20 mouse cellular contexts compared by ENCODE assay signal in the genomic region with DNA sequence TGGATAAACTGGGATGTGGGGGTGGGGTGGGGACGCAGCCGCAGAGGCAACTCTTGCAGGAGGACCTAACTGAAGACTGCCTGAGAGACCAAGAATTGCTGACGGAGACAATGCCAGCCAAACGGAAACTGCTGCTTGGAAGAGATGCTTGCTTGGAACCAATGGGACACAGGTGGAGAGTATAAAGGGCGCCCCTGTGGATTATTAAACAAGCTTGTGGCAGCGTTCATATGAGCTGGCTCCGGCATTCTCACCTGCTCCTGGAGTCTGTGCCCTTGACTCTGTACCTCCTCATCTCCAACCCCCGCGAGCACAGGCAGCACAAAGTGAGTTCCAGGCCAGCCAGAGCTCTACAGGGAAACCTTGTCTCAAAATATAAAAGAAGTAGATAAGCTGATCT. TPM values are rescaled to one million over a fixed set of nuclear protein-coding genes. Genes with fewer than 3 reads are reported as not detected.
DNase-seq lines count a peak whose midpoint lies in the region; ATAC-seq lines count a peak whose summit lies in the region.
"Had no signal": no experiment of that assay in that cellular context is flagged by ENCODE, and none has a peak within 500 bp of the region (broad histone marks: within the 10 kb centered on the region; RNA-seq: fewer than 3 reads in every experiment).

No protein-coding gene starts in this region.

- no peak overlapping the region for H3K9ac ChIP-seq in forebrain, embryonic 12.5 days
- no peak overlapping the region for H3K9ac ChIP-seq in forebrain, embryonic 11.5 days (ENCODE audit: low read length)
- H3K9ac ChIP-seq in midbrain, embryonic 14.5 days (replicated peaks; ENCODE audit: low read length), result no peak overlapping the region
- H3K9ac ChIP-seq: limb, embryonic 13.5 days; liver, embryonic 15.5 days had no signal

- H3K4me2 ChIP-seq in forebrain, embryonic 12.5 days, result no peak overlapping the region
- no peak overlapping the region for H3K4me2 ChIP-seq in forebrain, embryonic 11.5 days (ENCODE audit: low read depth, low read length, severe bottlenecking)
- H3K4me2 ChIP-seq in midbrain, embryonic 14.5 days (ENCODE audit: low read length), result no peak overlapping the region
- H3K4me2 ChIP-seq: limb, embryonic 13.5 days; liver, embryonic 15.5 days had no signal

- H3K9me3 ChIP-seq in forebrain, embryonic 12.5 days, result peaks cover 4% of the 10 kb centered on the region; the same call in 1 of the 2 replicates
- no peaks in the 10 kb centered on the region; the same call in 1 of the 2 replicates for H3K9me3 ChIP-seq in forebrain, embryonic 11.5 days (ENCODE audit: control insufficient read depth, low read length)
- no peaks in the 10 kb centered on the region for H3K9me3 ChIP-seq in midbrain, embryonic 14.5 days (ENCODE audit: control insufficient read depth, low read length)
- no peaks in the 10 kb centered on the region for H3K9me3 ChIP-seq in midbrain, embryonic 10.5 days (replicated peaks)
- H3K9me3 ChIP-seq: limb, embryonic 13.5 days; liver, embryonic 15.5 days had no signal

- H3K27ac ChIP-seq in forebrain, embryonic 12.5 days, result peak overlapping the region; percentile 68
- H3K27ac ChIP-seq in forebrain, embryonic 11.5 days (ENCODE audit: low read depth, low read length), result no peak overlapping the region
- H3K27ac ChIP-seq in midbrain, embryonic 14.5 days (replicated peaks; ENCODE audit: low read depth, low read length), result peak overlapping the region; percentile 26; the same call in 1 of the 2 replicates
- H3K27ac ChIP-seq in midbrain, embryonic 10.5 days (replicated peaks), result no peak overlapping the region
- H3K27ac ChIP-seq: limb, embryonic 13.5 days; liver, embryonic 15.5 days; stomach, postnatal 0 days had no signal

- H3K27me3 ChIP-seq in forebrain, embryonic 12.5 days, result no peaks in the 10 kb centered on the region
- no peaks in the 10 kb centered on the region for H3K27me3 ChIP-seq in forebrain, embryonic 11.5 days (ENCODE audit: control insufficient read depth, insufficient read depth, low read length)
- H3K27me3 ChIP-seq in midbrain, embryonic 14.5 days (ENCODE audit: control insufficient read depth, insufficient read depth, low read length), result no peaks in the 10 kb centered on the region
- H3K27me3 ChIP-seq in midbrain, embryonic 10.5 days (ENCODE audit: low read depth, poor library complexity, severe bottlenecking), result no peaks in the 10 kb centered on the region
- H3K27me3 ChIP-seq: CH12.LX; limb, embryonic 13.5 days had no signal

- no peaks in the 10 kb centered on the region for H3K36me3 ChIP-seq in forebrain, embryonic 12.5 days (replicated peaks)
- no peaks in the 10 kb centered on the region for H3K36me3 ChIP-seq in forebrain, embryonic 11.5 days (ENCODE audit: control insufficient read depth, insufficient read depth, low read length)
- no peaks in the 10 kb centered on the region for H3K36me3 ChIP-seq in midbrain, embryonic 14.5 days (ENCODE audit: control insufficient read depth, insufficient read depth, low read length)
- peaks cover 16% of the 10 kb centered on the region for H3K36me3 ChIP-seq in midbrain, embryonic 10.5 days
- H3K36me3 ChIP-seq: limb, embryonic 13.5 days; liver, embryonic 15.5 days had no signal

- DNase-seq in forebrain, embryonic 11.5 days (ENCODE audit: low spot score), result no peak
- DNase-seq in midbrain, embryonic 14.5 days, result no peak
- DNase-seq in midbrain, embryonic 10.5 days (ENCODE audit: low spot score), result no peak
- peak; percentile 94 for DNase-seq in kidney, adult 9 months
- no peak for DNase-seq in adipocyte (ENCODE audit: low spot score)
- no peak for DNase-seq in urinary bladder, adult 18-20 months (ENCODE audit: low spot score in 2 of 2)
- DNase-seq: adrenal gland, adult 8-10 months; cerebellum, adult 11 months; cerebellum, postnatal 36 days; heart, adult 18-20 months; heart, postnatal 4 days; lung, postnatal 10 days; thymus, postnatal 14 days had no signal

- no peak for ATAC-seq in forebrain, embryonic 12.5 days (ENCODE audit: low FRiP score)
- no peak for ATAC-seq in forebrain, embryonic 11.5 days (replicated peaks; ENCODE audit: low FRiP score)
- ATAC-seq in midbrain, embryonic 14.5 days (ENCODE audit: low FRiP score, low TSS enrichment), result no peak
- ATAC-seq: intestine, postnatal 0 days had no signal

- WGBS in forebrain, embryonic 12.5 days, result 89% methylated on average over 9 of the region's 9 CpGs
- WGBS in forebrain, embryonic 11.5 days, result 89% methylated on average over 9 of the region's 9 CpGs
- WGBS in midbrain, embryonic 14.5 days, result 81% methylated on average over 9 of the region's 9 CpGs
- WGBS in midbrain, embryonic 10.5 days, result 91% methylated on average over 9 of the region's 9 CpGs

- no peak overlapping the region for H3K4me3 ChIP-seq in forebrain, embryonic 12.5 days (replicated peaks)
- H3K4me3 ChIP-seq in forebrain, embryonic 11.5 days (ENCODE audit: low read depth, low read length), result no peak overlapping the region
- H3K4me3 ChIP-seq in midbrain, embryonic 14.5 days (replicated peaks; ENCODE audit: low read depth, low read length), result no peak overlapping the region
- H3K4me3 ChIP-seq in midbrain, embryonic 10.5 days, result no peak overlapping the region
- H3K4me3 ChIP-seq: limb, embryonic 13.5 days; liver, embryonic 15.5 days; megakaryocyte, embryonic 14.5 days had no signal

- H3K4me1 ChIP-seq in forebrain, embryonic 12.5 days, result peaks cover 87% of the 10 kb centered on the region
- H3K4me1 ChIP-seq in forebrain, embryonic 11.5 days (replicated peaks; ENCODE audit: control insufficient read depth, insufficient read depth, low read length), result peaks cover 33% of the 10 kb centered on the region
- peaks cover 54% of the 10 kb centered on the region for H3K4me1 ChIP-seq in midbrain, embryonic 14.5 days (ENCODE audit: control insufficient read depth, insufficient read depth, low read length)
- peaks cover 94% of the 10 kb centered on the region for H3K4me1 ChIP-seq in midbrain, embryonic 10.5 days

RNA-seq across cellular contexts. Expression of gene Nkain1, which starts 23.5 kb away (rescaled TPM):
- 7.0 and 11.0 TPM in 2 replicates for polyA plus RNA-seq in forebrain, embryonic 12.5 days (2016; fragmentation: Nextera tagmentation; extraction: Ambion mirVana)
- polyA plus RNA-seq in forebrain, embryonic 11.5 days (2014; fragmentation: Nextera tagmentation; extraction: Ambion mirVana), result 12.5 and 18.5 TPM in 2 replicates
- 25.7 and 76.6 TPM in 2 replicates for polyA plus RNA-seq in midbrain, embryonic 14.5 days (2014; fragmentation: Nextera tagmentation; extraction: Ambion mirVana)
- polyA plus RNA-seq in midbrain, embryonic 10.5 days (2016; fragmentation: Nextera tagmentation; extraction: Ambion mirVana), result 5.1 and 5.9 TPM in 2 replicates
- polyA plus RNA-seq: liver, embryonic 15.5 days had no signal

Comparison
In these comparisons a context has a peak if more than half of its experiments do, and no peak if none do; other contexts are left out.
1. H3K27ac ChIP-seq: peak in forebrain, embryonic 12.5 days (single experiment) and midbrain, embryonic 14.5 days (single experiment); none in forebrain, embryonic 11.5 days (single experiment) and midbrain, embryonic 10.5 days (single experiment).